31 mouse cellular contexts compared by ENCODE assay signal in genomic region chr10:119034396-119034795, GRCm38 (mm10).
"Had no signal": no experiment of that assay in that cellular context is flagged by ENCODE, and none has a peak within 500 bp of the region (broad histone marks: within the 10 kb centered on the region; RNA-seq: fewer than 3 reads in every experiment).

No protein-coding gene starts in this region.

- H3K36me3 ChIP-seq: limb, embryonic 10.5 days; limb, embryonic 12.5 days; limb, embryonic 13.5 days; limb, embryonic 15.5 days; liver, embryonic 12.5 days; liver, embryonic 13.5 days; liver, embryonic 15.5 days; lung, embryonic 15.5 days; midbrain, embryonic 10.5 days; midbrain, embryonic 12.5 days; midbrain, embryonic 13.5 days; midbrain, embryonic 15.5 days; neural tube, embryonic 12.5 days had no signal

- H3K27me3 ChIP-seq: limb, embryonic 12.5 days; limb, embryonic 13.5 days; limb, embryonic 15.5 days; liver, embryonic 13.5 days; liver, embryonic 15.5 days; lung, embryonic 15.5 days; midbrain, embryonic 12.5 days; midbrain, embryonic 13.5 days; midbrain, embryonic 15.5 days; neural tube, embryonic 12.5 days had no signal

- H3K9ac ChIP-seq: limb, embryonic 12.5 days; limb, embryonic 13.5 days; limb, embryonic 15.5 days; liver, embryonic 12.5 days; liver, embryonic 13.5 days; liver, embryonic 14.5 days; liver, embryonic 15.5 days; liver, postnatal 0 days; lung, embryonic 14.5 days; lung, embryonic 15.5 days; midbrain, embryonic 12.5 days; midbrain, embryonic 13.5 days; midbrain, embryonic 15.5 days; neural tube, embryonic 12.5 days had no signal

- H3K4me1 ChIP-seq: limb, embryonic 12.5 days; limb, embryonic 15.5 days; liver, embryonic 12.5 days; liver, embryonic 13.5 days; liver, embryonic 15.5 days; midbrain, embryonic 10.5 days; midbrain, embryonic 12.5 days; midbrain, embryonic 13.5 days; midbrain, embryonic 15.5 days; neural tube, embryonic 12.5 days had no signal

- H3K4me3 ChIP-seq: limb, embryonic 10.5 days; limb, embryonic 12.5 days; limb, embryonic 13.5 days; limb, embryonic 15.5 days; liver, embryonic 12.5 days; liver, embryonic 13.5 days; liver, embryonic 15.5 days; lung, embryonic 15.5 days; megakaryocyte, embryonic 14.5 days; midbrain, embryonic 10.5 days; midbrain, embryonic 12.5 days; midbrain, embryonic 13.5 days; midbrain, embryonic 15.5 days; myocyte; neural tube, embryonic 12.5 days had no signal

- H3K4me2 ChIP-seq: limb, embryonic 12.5 days; limb, embryonic 13.5 days; limb, embryonic 15.5 days; liver, embryonic 12.5 days; liver, embryonic 13.5 days; liver, embryonic 15.5 days; lung, embryonic 14.5 days; lung, embryonic 15.5 days; midbrain, embryonic 11.5 days; midbrain, embryonic 12.5 days; midbrain, embryonic 13.5 days; midbrain, embryonic 15.5 days; neural tube, embryonic 12.5 days had no signal

- H3K9me3 ChIP-seq: limb, embryonic 10.5 days; limb, embryonic 12.5 days; limb, embryonic 13.5 days; limb, embryonic 15.5 days; liver, embryonic 12.5 days; liver, embryonic 13.5 days; liver, embryonic 15.5 days; lung, embryonic 15.5 days; midbrain, embryonic 10.5 days; midbrain, embryonic 12.5 days; midbrain, embryonic 13.5 days; midbrain, embryonic 15.5 days; neural tube, embryonic 12.5 days had no signal

- H3K27ac ChIP-seq: limb, embryonic 10.5 days; limb, embryonic 12.5 days; limb, embryonic 13.5 days; limb, embryonic 15.5 days; liver, embryonic 12.5 days; liver, embryonic 13.5 days; liver, embryonic 14.5 days; liver, embryonic 15.5 days; lung, embryonic 15.5 days; macrophage; midbrain, embryonic 10.5 days; midbrain, embryonic 12.5 days; midbrain, embryonic 13.5 days; midbrain, embryonic 15.5 days; neural tube, embryonic 12.5 days had no signal

- ATAC-seq: liver, embryonic 12.5 days; liver, postnatal 0 days; lung, postnatal 0 days; midbrain, embryonic 13.5 days; midbrain, embryonic 15.5 days; midbrain, embryonic 16.5 days had no signal

- DNase-seq: left cerebral cortex, postnatal 4 days; liver; liver, embryonic 13.5 days; liver, postnatal 0 days; lung, adult 18-20 months; lung, adult 2 months; lung, embryonic 14.5 days; lung, postnatal 10 days; lung, postnatal 14 days; lung, postnatal 36 days; lung, postnatal 4 days; midbrain, embryonic 14.5 days had no signal
